Mouse (Mus musculus): ENCODE measurements at regions not wholly inside any gene's neighbourhood (a gene's known extent, or its start where the extent isn't known, plus 50 kb on each side); places are given as distances from the start of the nearest gene placed in this dataset.

DNA sequence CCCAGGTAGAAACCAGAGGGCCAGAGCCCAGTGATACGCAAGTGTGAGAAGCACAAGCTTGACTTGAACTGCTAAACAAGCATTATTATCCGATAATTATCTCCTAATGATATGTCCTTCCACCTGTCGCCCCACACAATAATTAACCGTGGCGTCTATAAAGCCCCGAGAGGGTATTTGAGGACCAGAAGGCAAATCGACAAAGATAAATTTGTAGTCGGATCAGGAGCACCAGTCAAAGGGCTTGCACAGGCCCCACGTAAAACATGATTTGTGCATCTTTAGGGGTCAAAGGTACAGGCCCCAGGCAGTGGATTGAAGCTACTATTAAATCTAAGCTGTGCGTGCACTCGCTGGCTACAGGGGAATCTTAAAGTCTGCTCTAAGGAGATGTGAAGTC, 270.5 kb downstream of the Ajap1 start:
- Histone ChIP-seq H3K4me1 (ENCODE audit: control insufficient read depth, insufficient read depth, low read length) (no peaks in the 10 kb centered on the region), H3K4me3 (replicated peaks; ENCODE audit: extremely low read depth, low read depth, low read length) (no peak overlapping the region)
- no peak for TF ChIP-seq POLR2A (IDR thresholded peaks at IDR 0.05; ENCODE audit: borderline replicate concordance, extremely low read depth, low read depth, low read length)
- TF ChIP-seq CTCF (IDR thresholded peaks at IDR 0.05; ENCODE audit: insufficient read depth, low read length): no peak
- DNase-seq: no peak
- WGBS: 80% methylated on average over 11 of the region's 11 CpGs

GRCm38 (mm10) chr4:153208822-153209221, 273.8 kb downstream of the Ajap1 start:
- no peak for TF ChIP-seq CTCF (IDR thresholded peaks at IDR 0.05; ENCODE audit: insufficient read depth, low read length)
- TF ChIP-seq POLR2A (IDR thresholded peaks at IDR 0.05; ENCODE audit: borderline replicate concordance, extremely low read depth, low read depth, low read length): no peak
- H3K4me1 ChIP-seq (ENCODE audit: control insufficient read depth, insufficient read depth, low read length): no peaks in the 10 kb centered on the region
- 33% methylated on average over 2 of the region's 2 CpGs for WGBS
- DNase-seq: no peak
- no peak overlapping the region for H3K4me3 ChIP-seq (replicated peaks; ENCODE audit: extremely low read depth, low read depth, low read length)

DNA sequence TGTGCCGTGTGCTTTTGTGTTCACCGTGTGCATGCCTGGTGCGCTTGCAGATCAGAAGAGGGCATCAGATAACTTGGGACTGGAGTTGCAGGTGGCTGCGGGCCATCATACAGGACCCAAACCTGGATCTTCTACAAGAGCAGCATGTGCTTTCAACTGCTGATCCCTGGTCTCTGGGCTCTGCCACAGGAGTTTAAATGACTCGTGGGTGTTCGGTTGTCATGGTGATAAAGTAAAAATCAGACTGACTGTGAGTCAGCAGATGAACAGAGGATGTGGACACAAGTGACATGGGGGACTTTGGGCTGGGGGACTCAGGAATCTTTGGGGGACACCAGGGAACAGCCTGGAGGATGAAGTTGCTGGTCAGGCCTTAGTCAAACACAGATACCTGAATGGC, 274.4 kb downstream of the Ajap1 start:
- 77% methylated on average over 6 of the region's 6 CpGs for WGBS
- H3K4me3 ChIP-seq (replicated peaks; ENCODE audit: extremely low read depth, low read depth, low read length): no peak overlapping the region
- no peak for DNase-seq
- H3K4me1 ChIP-seq (ENCODE audit: control insufficient read depth, insufficient read depth, low read length): no peaks in the 10 kb centered on the region
- TF ChIP-seq POLR2A (IDR thresholded peaks at IDR 0.05; ENCODE audit: borderline replicate concordance, extremely low read depth, low read depth, low read length) (no peak), CTCF (IDR thresholded peaks at IDR 0.05; ENCODE audit: insufficient read depth, low read length) (no peak)

DNA sequence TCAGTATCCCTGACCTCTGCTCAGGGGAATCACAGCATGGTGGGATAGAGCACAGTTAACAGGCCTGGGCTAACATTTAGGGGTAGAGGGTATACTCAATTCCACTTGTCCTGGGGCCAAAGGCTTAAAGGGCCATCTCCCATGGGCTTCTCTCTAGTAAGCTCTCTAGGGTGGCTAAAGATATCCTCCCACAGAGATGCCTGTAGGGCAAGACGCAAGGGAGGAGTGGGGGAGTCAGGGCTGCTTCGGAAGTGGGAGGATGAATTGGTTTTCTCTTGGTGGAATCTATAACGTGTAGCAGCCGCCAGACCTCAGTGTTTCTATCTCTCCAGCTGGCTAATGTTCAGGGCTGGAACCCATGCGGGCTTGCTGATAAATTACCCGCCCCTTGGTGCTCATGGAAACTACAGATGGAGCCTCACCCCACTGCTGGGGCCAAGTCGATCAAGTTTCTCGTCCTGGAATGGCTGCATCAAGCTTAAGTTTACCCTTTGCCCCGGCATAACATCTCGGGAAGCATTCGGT, 275.0 kb downstream of the Ajap1 start:
- DNase-seq: no peak
- no peaks in the 10 kb centered on the region for H3K4me1 ChIP-seq (ENCODE audit: control insufficient read depth, insufficient read depth, low read length)
- no peak overlapping the region for H3K4me3 ChIP-seq (replicated peaks; ENCODE audit: extremely low read depth, low read depth, low read length)
- TF ChIP-seq POLR2A (IDR thresholded peaks at IDR 0.05; ENCODE audit: borderline replicate concordance, extremely low read depth, low read depth, low read length) (no peak), CTCF (IDR thresholded peaks at IDR 0.05; ENCODE audit: insufficient read depth, low read length) (no peak)
- WGBS: 69% methylated on average over 11 of the region's 11 CpGs

GRCm38 (mm10) chr4:153206789-153207457, 275.7 kb downstream of the Ajap1 start:
- WGBS: 58% methylated on average over 11 of the region's 11 CpGs
- Histone ChIP-seq H3K4me3 (replicated peaks; ENCODE audit: extremely low read depth, low read depth, low read length) (no peak overlapping the region), H3K4me1 (ENCODE audit: control insufficient read depth, insufficient read depth, low read length) (no peaks in the 10 kb centered on the region)
- TF ChIP-seq POLR2A (IDR thresholded peaks at IDR 0.05; ENCODE audit: borderline replicate concordance, extremely low read depth, low read depth, low read length): no peak
- TF ChIP-seq CTCF (IDR thresholded peaks at IDR 0.05; ENCODE audit: insufficient read depth, low read length): no peak
- no peak for DNase-seq

GRCm38 (mm10) chr4:153204764-153205163, 277.8 kb downstream of the Ajap1 start:
- no peak for DNase-seq
- Histone ChIP-seq H3K4me3 (replicated peaks; ENCODE audit: extremely low read depth, low read depth, low read length) (no peak overlapping the region), H3K4me1 (ENCODE audit: control insufficient read depth, insufficient read depth, low read length) (no peaks in the 10 kb centered on the region)
- TF ChIP-seq CTCF (IDR thresholded peaks at IDR 0.05; ENCODE audit: insufficient read depth, low read length) (no peak), POLR2A (IDR thresholded peaks at IDR 0.05; ENCODE audit: borderline replicate concordance, extremely low read depth, low read depth, low read length) (no peak)
- WGBS: 19% methylated on average over 7 of the region's 7 CpGs

- TF ChIP-seq CTCF (IDR thresholded peaks at IDR 0.05; ENCODE audit: insufficient read depth, low read length) (no peak), POLR2A (IDR thresholded peaks at IDR 0.05; ENCODE audit: borderline replicate concordance, extremely low read depth, low read depth, low read length) (no peak)
- H3K4me3 ChIP-seq (replicated peaks; ENCODE audit: extremely low read depth, low read depth, low read length): no peak overlapping the region
- DNase-seq: no peak
- 80% methylated on average over 20 of the region's 20 CpGs for WGBS
- no peaks in the 10 kb centered on the region for H3K4me1 ChIP-seq (ENCODE audit: control insufficient read depth, insufficient read depth, low read length)
Observed at GRCm38 (mm10) chr4:153200799-153201770, 281.5 kb downstream of the Ajap1 start.

- WGBS: 6% methylated on average over 8 of the region's 8 CpGs
- no peak for TF ChIP-seq POLR2A (IDR thresholded peaks at IDR 0.05; ENCODE audit: borderline replicate concordance, extremely low read depth, low read depth, low read length)
- TF ChIP-seq CTCF (IDR thresholded peaks at IDR 0.05; ENCODE audit: insufficient read depth, low read length): no peak
- DNase-seq: no peak
- Histone ChIP-seq H3K4me1 (ENCODE audit: control insufficient read depth, insufficient read depth, low read length) (no peaks in the 10 kb centered on the region), H3K4me3 (replicated peaks; ENCODE audit: extremely low read depth, low read depth, low read length) (no peak overlapping the region)
Observed at GRCm38 (mm10) chr4:153189485-153189884, 293.1 kb downstream of the Ajap1 start.

- under 1% methylated on average over 17 of the region's 17 CpGs for WGBS
- no peak for DNase-seq
- no peak overlapping the region for H3K4me3 ChIP-seq (replicated peaks; ENCODE audit: extremely low read depth, low read depth, low read length)
- no peaks in the 10 kb centered on the region for H3K4me1 ChIP-seq (ENCODE audit: control insufficient read depth, insufficient read depth, low read length)
- TF ChIP-seq POLR2A (IDR thresholded peaks at IDR 0.05; ENCODE audit: borderline replicate concordance, extremely low read depth, low read depth, low read length): no peak
- TF ChIP-seq CTCF (IDR thresholded peaks at IDR 0.05; ENCODE audit: insufficient read depth, low read length): no peak
Observed at GRCm38 (mm10) chr4:153188504-153189031, 294.0 kb downstream of the Ajap1 start.
